Mouse (Mus musculus) brain, adult 10 weeks (tissue): ENCODE results near the gene Xiap. TPM values are rescaled to one million over a fixed set of nuclear protein-coding genes. Genes with fewer than 3 reads are reported as not detected.

Source experiments
- polyA plus RNA-seq: library from polyadenylated mRNA; stranded (reverse); fragments of 350-450 nt; fragmentation: Illumina TruSeq; extraction: RNeasy Lipid Tissue Mini Kit (QIAGEN cat#74804); gene quantifications from one replicate; pipeline ENCODE4 v1.2.3, GENCODE M21; 2015; ENCODE audit warnings: low read depth, low replicate concordance

Xiap gene
- polyA plus RNA-seq: 55.0 TPM

GRCm38 (mm10) chrX:42059282-42060068 is at the start of gene Xiap:
TSS of gene Xiap (plus strand) at chrX:42059679.

GRCm38 (mm10) chrX:42148788-42149556 is 89.5 kb downstream of the Xiap start, which contains the start of gene Stag2:
TSS of gene Stag2 (plus strand) at chrX:42149317.

Other genes with a start within 250 kb of the Xiap start
- gene Thoc2, start 139.0 kb upstream of the Xiap start, polyA plus RNA-seq: 31.3 TPM
- 35.0 TPM for gene Stag2, start 89.6 kb downstream of the Xiap start, polyA plus RNA-seq